Mouse (Mus musculus) midbrain, embryonic 14.5 days (tissue): ENCODE measurements around the gene Cfap99. TPM values are rescaled to one million over a fixed set of nuclear protein-coding genes. Genes with fewer than 3 reads are reported as not detected.

Source experiments
- polyA plus RNA-seq: library from polyadenylated mRNA; unstranded; fragments of >200 nt; fragmentation: Nextera tagmentation; extraction: Ambion mirVana; gene quantifications from 2 replicates; pipeline ENCODE4 v1.2.1, GENCODE M21; 2014

The Cfap99 gene
- polyA plus RNA-seq, 1 experiment from 2014 or later = not detected

Other genes with a start within 250 kb of the Cfap99 start
- 0.27 and 0.58 TPM in 2 replicates for gene Poln, start 119.2 kb upstream of the Cfap99 start, polyA plus RNA-seq
- 12.8 and 16.4 TPM in 2 replicates for gene Haus3, start 119.1 kb upstream of the Cfap99 start, polyA plus RNA-seq
- gene Mxd4, start 100.9 kb upstream of the Cfap99 start, polyA plus RNA-seq = 32.5 and 35.7 TPM in 2 replicates
- gene Zfyve28, start 151 bp upstream of the Cfap99 start, polyA plus RNA-seq = 2.8 and 3.2 TPM in 2 replicates
- gene Rnf4, start 47.7 kb downstream of the Cfap99 start, polyA plus RNA-seq = 110 and 152 TPM in 2 replicates
- 20.8 and 21.9 TPM in 2 replicates for gene Fam193a, start 81.3 kb downstream of the Cfap99 start, polyA plus RNA-seq
- 5.9 and 6.2 TPM in 2 replicates for gene Tnip2, start 225.4 kb downstream of the Cfap99 start, polyA plus RNA-seq
- 21.7 and 30.6 TPM in 2 replicates for gene Sh3bp2, start 237.2 kb downstream of the Cfap99 start, polyA plus RNA-seq